Mouse (Mus musculus) stomach, embryonic 16.5 days (tissue): ENCODE data around the gene Alg14. TPM values are rescaled to one million over a fixed set of nuclear protein-coding genes. Genes with fewer than 3 reads are reported as not detected.
A peak's percentile ranks its signal among the peaks of the same experiment; 100 is the strongest.

ENCODE experiments used
- ATAC-seq: fragments of 200-750 bp; cut with Nextera tagmentation; 2 replicates; pipeline ENCODE4 v1.8.0; 2017; ENCODE audit warnings: moderate number of reproducible peaks, moderate TSS enrichment; ENCODE audit not compliant: insufficient read depth, low FRiP score
- H3K27ac ChIP-seq: fragments of 300-500 bp; sonication (generic); 2 replicates; pipeline ENCODE4 v1.5.1; 2014; ENCODE audit warnings: low read length
- H3K27me3 ChIP-seq: fragments of 300-500 bp; sonication (generic); 2 replicates; pipeline ENCODE4 v1.6.1; 2014; ENCODE audit warnings: low read length, control low read depth, mixed read lengths; ENCODE audit not compliant: control insufficient read depth, insufficient read depth
- H3K36me3 ChIP-seq: fragments of 300-500 bp; sonication (generic); 2 replicates; pipeline ENCODE4 v1.6.1; 2014; ENCODE audit warnings: low read length; ENCODE audit not compliant: control insufficient read depth, insufficient read depth
- H3K4me1 ChIP-seq: fragments of 300-500 bp; sonication (generic); 2 replicates; pipeline ENCODE4 v1.6.1; 2014; ENCODE audit warnings: low read length, control low read depth, mixed read lengths; ENCODE audit not compliant: control insufficient read depth, insufficient read depth
- H3K4me2 ChIP-seq: fragments of 300-500 bp; sonication (generic); 2 replicates; pipeline ENCODE4 v1.6.1; 2014; ENCODE audit warnings: low read depth, low read length, mixed read lengths
- H3K4me3 ChIP-seq: fragments of 300-500 bp; sonication (generic); replicated peaks from 2 replicates; pipeline ENCODE4 v1.5.1; 2014; ENCODE audit warnings: mild to moderate bottlenecking, low read length
- H3K9ac ChIP-seq: fragments of 300-500 bp; sonication (generic); 2 replicates; pipeline ENCODE4 v1.6.1; 2014; ENCODE audit warnings: low read length
- H3K9me3 ChIP-seq: fragments of 300-500 bp; sonication (generic); replicated peaks from 2 replicates; pipeline ENCODE4 v1.6.1; 2016; ENCODE audit warnings: low read length, control low read depth; ENCODE audit not compliant: control insufficient read depth
- WGBS: fragments of 180-500 bp; shearing (Covaris S2); extraction: QIAGEN DNeasy Blood & Tissue Kit; methylation state at CpG from one replicate; pipeline ENCODE4 v1.1.7; 2014; 5-methylcytosine and 5-hydroxymethylcytosine counted together
- polyA plus RNA-seq: library from polyadenylated mRNA; unstranded; fragments of >200 nt; fragmentation: Nextera tagmentation; extraction: Ambion mirVana; gene quantifications from 2 replicates; pipeline ENCODE4 v1.2.1, GENCODE M21; 2015

Alg14 gene
- polyA plus RNA-seq, 1 experiment from 2014 or later = 45.8 TPM

DNA sequence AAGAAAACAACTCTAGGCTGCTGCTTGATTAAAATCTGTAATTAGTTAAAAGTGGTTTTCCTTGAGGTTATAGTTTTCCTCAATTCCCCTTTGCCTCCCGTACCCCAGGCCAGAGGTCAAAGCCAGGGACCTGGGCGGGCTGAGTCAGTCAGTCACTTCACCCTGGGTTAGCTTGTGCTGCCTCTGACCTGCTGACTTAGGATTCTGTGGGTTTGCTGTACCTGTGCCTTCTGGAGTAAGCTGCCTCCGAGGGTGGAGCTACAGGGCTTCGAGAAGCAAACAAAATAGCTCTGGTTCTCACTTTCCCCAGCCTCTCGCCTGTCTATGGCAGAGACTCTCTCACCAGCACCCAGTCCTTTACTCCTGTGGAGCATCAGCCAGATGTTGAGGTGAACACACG is 67.3 kb downstream of the Alg14 start:
- Histone ChIP-seq H3K4me3 (no peak overlapping the region), H3K9ac (no peak overlapping the region), H3K9me3 (no peaks in the 10 kb centered on the region), H3K27ac (no peak overlapping the region), H3K36me3 (no peaks in the 10 kb centered on the region), H3K4me1 (no peaks in the 10 kb centered on the region), H3K4me2 (no peak overlapping the region), H3K27me3 (no peaks in the 10 kb centered on the region)
- no peak for ATAC-seq
- 72% methylated on average over 6 of the region's 6 CpGs for WGBS

DNA sequence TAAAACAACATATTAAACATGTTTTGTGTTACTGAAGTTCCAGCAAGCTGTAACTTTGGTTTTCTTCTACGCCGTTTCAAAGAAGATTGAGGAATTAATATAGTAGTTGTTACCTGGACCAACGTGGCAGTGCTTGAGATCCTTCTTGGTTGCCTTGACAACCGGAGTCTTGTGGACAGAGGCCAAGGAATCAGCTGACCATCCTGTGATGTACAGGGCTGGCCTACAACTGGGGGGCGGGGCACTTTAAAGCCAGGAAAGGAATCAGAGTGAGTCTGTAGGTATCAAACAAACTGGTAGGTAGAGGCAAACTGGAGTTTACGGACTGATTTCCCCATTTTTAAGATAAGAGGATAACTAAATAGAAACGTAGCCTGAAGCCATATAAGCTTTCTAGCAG is 67.7 kb downstream of the Alg14 start:
- Histone ChIP-seq H3K9me3 (no peaks in the 10 kb centered on the region), H3K4me1 (no peaks in the 10 kb centered on the region), H3K27ac (no peak overlapping the region), H3K4me3 (no peak overlapping the region), H3K36me3 (no peaks in the 10 kb centered on the region), H3K9ac (no peak overlapping the region), H3K27me3 (no peaks in the 10 kb centered on the region), H3K4me2 (no peak overlapping the region)
- WGBS = 78% methylated on average over 7 of the region's 7 CpGs
- no peak for ATAC-seq

DNA sequence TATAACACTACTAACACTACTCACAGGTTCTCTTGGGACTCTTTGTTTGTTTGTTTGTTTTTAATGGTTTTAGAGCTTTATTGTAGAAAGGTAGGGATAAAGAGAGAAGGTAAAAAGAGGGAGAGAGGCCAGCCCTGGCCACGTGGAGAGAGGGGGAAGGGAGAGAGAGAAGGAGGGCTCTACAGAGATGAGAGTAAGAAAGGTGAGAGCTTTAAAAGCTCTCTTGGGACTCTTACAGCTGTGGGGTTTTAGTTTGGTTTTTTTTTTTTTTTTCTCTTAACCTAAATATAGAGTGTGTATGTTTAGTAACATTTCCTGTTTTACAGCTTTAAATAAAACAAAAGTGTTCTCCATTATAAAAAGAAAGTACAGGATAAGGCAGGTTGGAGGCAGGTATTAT is 70.4 kb downstream of the Alg14 start:
- Histone ChIP-seq H3K27me3 (no peaks in the 10 kb centered on the region), H3K36me3 (no peaks in the 10 kb centered on the region), H3K4me2 (no peak overlapping the region), H3K4me1 (no peaks in the 10 kb centered on the region), H3K9me3 (no peaks in the 10 kb centered on the region), H3K27ac (no peak overlapping the region), H3K9ac (no peak overlapping the region), H3K4me3 (no peak overlapping the region)
- ATAC-seq = no peak
- WGBS = 29% methylated on average over 1 of the region's 1 CpGs

DNA sequence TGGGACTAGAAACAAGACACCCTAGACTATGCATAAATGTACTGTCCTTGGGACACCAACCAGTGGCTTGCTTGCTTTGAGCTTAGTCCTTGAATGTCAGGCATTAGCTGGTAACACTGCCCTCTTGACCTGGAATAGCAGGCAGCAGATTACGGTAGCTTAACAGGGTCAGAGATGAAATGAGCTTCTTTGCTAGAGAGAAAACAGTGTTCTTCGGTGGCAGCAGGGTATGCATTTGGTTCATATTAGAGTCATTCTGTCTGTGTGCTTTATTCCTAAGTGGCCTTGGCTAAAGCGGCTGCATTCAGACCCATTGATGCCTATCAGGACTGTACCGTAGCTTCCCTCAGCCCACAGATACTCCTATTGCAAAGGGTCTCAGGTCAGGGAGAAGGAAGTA is 72.8 kb downstream of the Alg14 start:
- H3K36me3 ChIP-seq = no peaks in the 10 kb centered on the region
- H3K9ac ChIP-seq = no peak overlapping the region
- no peaks in the 10 kb centered on the region for H3K4me1 ChIP-seq
- no peak overlapping the region for H3K4me2 ChIP-seq
- no peak for ATAC-seq
- H3K27ac ChIP-seq = peak overlapping the region; percentile 21; the same call in 1 of the 2 replicates
- no peak overlapping the region for H3K4me3 ChIP-seq
- no peaks in the 10 kb centered on the region for H3K9me3 ChIP-seq
- 74% methylated on average over 4 of the region's 4 CpGs for WGBS
- no peaks in the 10 kb centered on the region for H3K27me3 ChIP-seq

DNA sequence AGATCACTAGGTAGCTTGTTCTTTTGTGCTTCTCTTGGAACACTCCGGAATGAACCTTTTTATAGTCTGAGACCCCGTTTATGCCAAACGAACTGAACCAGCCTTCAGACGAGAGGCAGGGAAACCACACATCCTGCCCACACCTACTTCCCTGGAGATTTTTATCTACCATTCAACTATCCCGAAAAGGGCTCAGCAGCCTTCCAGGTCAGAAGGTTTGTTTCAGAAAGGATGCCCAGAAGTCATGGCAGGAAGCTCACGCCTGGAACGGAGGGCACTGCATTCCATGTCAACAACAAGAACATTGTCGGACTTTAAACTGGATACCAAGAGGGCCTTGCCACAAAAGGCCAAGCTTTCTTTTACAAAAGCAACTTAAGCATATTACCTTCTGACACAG is 73.6 kb downstream of the Alg14 start:
- ATAC-seq = no peak
- Histone ChIP-seq H3K4me1 (no peaks in the 10 kb centered on the region), H3K36me3 (no peaks in the 10 kb centered on the region), H3K4me3 (no peak overlapping the region), H3K9ac (no peak overlapping the region), H3K4me2 (no peak overlapping the region), H3K9me3 (no peaks in the 10 kb centered on the region), H3K27me3 (no peaks in the 10 kb centered on the region), H3K27ac (peak overlapping the region; percentile 21; the same call in 1 of the 2 replicates)
- 74% methylated on average over 8 of the region's 8 CpGs for WGBS

DNA sequence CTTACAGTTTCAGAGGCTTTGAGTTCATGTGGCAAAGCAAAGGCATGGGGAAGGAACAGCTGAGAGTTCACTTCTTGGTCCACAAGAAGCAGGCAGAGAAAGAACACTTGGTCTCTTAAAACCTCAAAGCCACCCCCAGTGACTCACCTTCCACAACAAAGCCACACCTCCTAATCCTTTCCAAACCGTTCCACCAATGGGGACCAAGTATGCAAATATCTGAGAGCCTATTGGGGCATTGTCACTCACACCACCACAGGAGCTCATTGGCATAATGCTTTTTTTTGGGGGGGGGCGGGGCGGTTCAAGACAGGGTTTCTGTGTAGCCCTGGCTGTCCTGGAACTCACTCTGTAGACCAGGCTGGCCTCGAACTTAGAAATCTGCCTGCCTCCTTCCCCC is 77.0 kb downstream of the Alg14 start:
- ATAC-seq = no peak
- no peaks in the 10 kb centered on the region for H3K36me3 ChIP-seq
- no peaks in the 10 kb centered on the region for H3K4me1 ChIP-seq
- no peaks in the 10 kb centered on the region for H3K9me3 ChIP-seq
- 89% methylated on average over 4 of the region's 4 CpGs for WGBS
- no peaks in the 10 kb centered on the region for H3K27me3 ChIP-seq
- H3K4me2 ChIP-seq = no peak overlapping the region
- H3K27ac ChIP-seq = no peak overlapping the region
- no peak overlapping the region for H3K4me3 ChIP-seq
- H3K9ac ChIP-seq = no peak overlapping the region

DNA sequence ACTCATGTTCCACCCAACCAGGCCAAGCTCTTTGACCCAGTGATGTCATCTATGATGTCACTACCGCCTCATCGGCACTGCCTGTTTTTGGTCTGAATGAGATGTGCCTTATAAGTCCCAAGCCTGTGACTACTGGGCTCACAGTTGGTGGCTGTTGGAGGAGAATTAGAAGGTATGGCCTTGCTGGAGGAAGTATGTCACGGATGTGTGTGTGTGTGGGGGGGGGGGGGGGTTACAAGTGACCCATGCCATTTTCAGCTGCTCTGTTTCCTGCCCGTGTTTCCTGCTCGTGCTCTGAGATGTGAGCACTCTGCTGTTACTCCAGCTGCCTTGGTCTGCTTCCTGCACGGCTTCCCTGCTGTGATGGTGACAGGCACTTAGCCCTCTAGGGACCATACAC is 77.9 kb downstream of the Alg14 start:
- no peaks in the 10 kb centered on the region for H3K4me1 ChIP-seq
- H3K9me3 ChIP-seq = no peaks in the 10 kb centered on the region
- H3K4me3 ChIP-seq = no peak overlapping the region
- ATAC-seq = no peak; the same call in 1 of the 2 replicates
- no peak overlapping the region for H3K9ac ChIP-seq
- no peak overlapping the region for H3K27ac ChIP-seq
- 78% methylated on average over 6 of the region's 6 CpGs for WGBS
- H3K36me3 ChIP-seq = no peaks in the 10 kb centered on the region
- no peaks in the 10 kb centered on the region for H3K27me3 ChIP-seq
- no peak overlapping the region for H3K4me2 ChIP-seq

DNA sequence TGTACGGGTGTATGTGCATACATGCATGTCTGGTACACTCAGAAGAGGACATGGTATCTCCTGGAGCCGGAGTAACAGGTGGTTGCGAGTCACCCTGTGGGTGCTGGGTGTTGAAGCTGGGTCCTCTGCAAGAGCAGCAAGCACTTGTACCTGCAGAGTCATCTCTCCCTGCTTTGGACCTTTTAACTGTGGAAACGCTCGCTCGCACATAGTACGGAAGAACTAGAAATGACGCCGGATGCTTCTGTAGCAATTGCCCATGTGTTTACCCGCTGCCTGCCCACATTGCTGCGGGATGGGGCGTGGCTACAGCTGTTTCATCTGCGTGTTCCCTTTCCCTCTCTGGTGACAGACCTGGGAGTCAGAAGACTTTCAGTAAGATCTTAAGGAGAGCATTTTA is 78.7 kb downstream of the Alg14 start:
- no peak for ATAC-seq
- Histone ChIP-seq H3K9ac (no peak overlapping the region), H3K9me3 (no peaks in the 10 kb centered on the region), H3K27ac (no peak overlapping the region), H3K27me3 (no peaks in the 10 kb centered on the region), H3K36me3 (no peaks in the 10 kb centered on the region), H3K4me1 (no peaks in the 10 kb centered on the region), H3K4me3 (no peak overlapping the region), H3K4me2 (no peak overlapping the region)
- 77% methylated on average over 13 of the region's 13 CpGs for WGBS

DNA sequence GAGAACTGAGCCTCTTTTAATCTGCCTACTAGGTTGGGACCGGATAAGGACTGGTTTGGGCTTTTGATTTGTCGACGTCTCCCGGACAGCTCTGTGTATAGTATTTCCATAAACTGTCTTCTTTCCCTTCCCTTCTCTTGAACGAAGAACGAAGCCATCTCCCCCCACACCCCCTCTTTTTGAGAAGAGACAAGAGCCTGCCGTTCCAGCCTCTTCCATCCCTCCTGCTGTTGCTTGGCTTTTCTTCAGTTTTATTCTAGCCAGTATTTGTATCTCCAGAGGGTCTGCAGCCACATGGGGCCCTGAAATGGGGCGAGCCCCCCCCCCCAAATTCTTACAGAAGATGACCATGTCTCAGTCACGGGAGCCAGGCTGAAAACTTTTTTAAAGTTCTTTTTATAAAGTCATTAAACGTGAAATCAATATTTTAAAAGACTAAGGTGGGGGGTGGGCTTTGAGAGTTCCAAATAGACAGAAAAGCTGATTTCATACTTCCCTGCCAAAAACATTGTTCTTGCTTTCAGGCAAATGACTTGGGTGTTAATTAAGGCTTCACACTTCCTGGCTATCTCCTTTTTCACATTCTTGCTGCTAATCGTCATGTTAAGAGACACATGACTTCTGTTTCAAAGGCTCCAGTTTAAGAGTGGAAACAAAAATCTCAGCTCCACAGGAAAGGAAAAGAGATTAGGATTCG is 79.4 kb downstream of the Alg14 start:
- Histone ChIP-seq H3K4me3 (no peak overlapping the region), H3K4me2 (no peak overlapping the region), H3K27ac (no peak overlapping the region), H3K9ac (no peak overlapping the region), H3K4me1 (no peaks in the 10 kb centered on the region), H3K9me3 (no peaks in the 10 kb centered on the region), H3K36me3 (no peaks in the 10 kb centered on the region), H3K27me3 (no peaks in the 10 kb centered on the region)
- ATAC-seq = no peak
- WGBS = 66% methylated on average over 12 of the region's 12 CpGs
